Mouse (Mus musculus) forebrain, embryonic 11.5 days (tissue): ENCODE measurements at regions not wholly inside any gene's neighbourhood (a gene's known extent, or its start where the extent isn't known, plus 50 kb on each side); places are given as distances from the start of the nearest gene placed in this dataset.

Experiments used
- ATAC-seq: fragments of 200-750 bp; cut with Nextera tagmentation; replicated peaks from 2 replicates; pipeline ENCODE4 v1.8.0; 2017; ENCODE audit warnings: moderate TSS enrichment; ENCODE audit not compliant: low FRiP score
- DNase-seq: peaks from one replicate; pipeline ENCODE4 v3.0.0-alpha.2; 2017; ENCODE audit warnings: low spot score
- H3K27ac ChIP-seq: fragments of 300-500 bp; sonication (generic); 2 replicates; pipeline ENCODE4 v1.5.1; 2014; ENCODE audit warnings: low read depth, low read length
- H3K27me3 ChIP-seq: fragments of 300-500 bp; sonication (generic); 2 replicates; pipeline ENCODE4 v1.6.1; 2014; ENCODE audit warnings: mild to moderate bottlenecking, low read length, mixed read lengths; ENCODE audit not compliant: control insufficient read depth, insufficient read depth
- H3K36me3 ChIP-seq: fragments of 300-500 bp; sonication (generic); 2 replicates; pipeline ENCODE4 v1.6.1; 2014; ENCODE audit warnings: mild to moderate bottlenecking, low read length, moderate library complexity, mixed read lengths; ENCODE audit not compliant: control insufficient read depth, insufficient read depth
- H3K4me1 ChIP-seq: fragments of 300-500 bp; sonication (generic); replicated peaks from 2 replicates; pipeline ENCODE4 v1.6.1; 2014; ENCODE audit warnings: low read length, mixed read lengths; ENCODE audit not compliant: control insufficient read depth, insufficient read depth
- H3K4me2 ChIP-seq: fragments of 300-500 bp; sonication (generic); 2 replicates; pipeline ENCODE4 v1.6.1; 2014; ENCODE audit warnings: low read depth, mild to moderate bottlenecking, low read length, moderate library complexity, mixed read lengths; ENCODE audit not compliant: severe bottlenecking
- H3K4me3 ChIP-seq: fragments of 300-500 bp; sonication (generic); 2 replicates; pipeline ENCODE4 v1.5.1; 2014; ENCODE audit warnings: low read depth, low read length
- H3K9ac ChIP-seq: fragments of 300-500 bp; sonication (generic); 2 replicates; pipeline ENCODE4 v1.6.1; 2014; ENCODE audit warnings: low read length
- H3K9me3 ChIP-seq: fragments of 300-500 bp; sonication (generic); 2 replicates; pipeline ENCODE4 v1.6.1; 2016; ENCODE audit warnings: low read length, mixed read lengths; ENCODE audit not compliant: control insufficient read depth
- WGBS: fragments of 180-500 bp; shearing (Covaris S2); extraction: QIAGEN DNeasy Blood & Tissue Kit; methylation state at CpG from one replicate; pipeline ENCODE4 v1.1.7; 2014; 5-methylcytosine and 5-hydroxymethylcytosine counted together

GRCm38 (mm10) chr3:58055181-58055580 lies 207.3 kb upstream of the Pfn2 start:
- Histone ChIP-seq H3K27ac (no peak overlapping the region), H3K27me3 (no peaks in the 10 kb centered on the region), H3K4me3 (no peak overlapping the region), H3K4me1 (no peaks in the 10 kb centered on the region; the same call in 1 of the 2 replicates), H3K36me3 (no peaks in the 10 kb centered on the region), H3K9ac (no peak overlapping the region), H3K4me2 (no peak overlapping the region), H3K9me3 (no peaks in the 10 kb centered on the region)
- WGBS: 93% methylated on average over 4 of the region's 4 CpGs
- no peak for DNase-seq
- no peak for ATAC-seq

- Histone ChIP-seq H3K27ac (no peak overlapping the region), H3K36me3 (no peaks in the 10 kb centered on the region), H3K4me2 (no peak overlapping the region), H3K4me3 (no peak overlapping the region), H3K27me3 (no peaks in the 10 kb centered on the region), H3K9me3 (no peaks in the 10 kb centered on the region), H3K9ac (no peak overlapping the region), H3K4me1 (no peaks in the 10 kb centered on the region; the same call in 1 of the 2 replicates)
- DNase-seq: no peak
- WGBS: 87% methylated on average over 10 of the region's 10 CpGs
- ATAC-seq: no peak
Observed at GRCm38 (mm10) chr3:58056191-58057063, 208.5 kb upstream of the Pfn2 start.

GRCm38 (mm10) chr3:58057064-58057396 lies 209.2 kb upstream of the Pfn2 start:
- Histone ChIP-seq H3K36me3 (no peaks in the 10 kb centered on the region), H3K27ac (no peak overlapping the region), H3K4me3 (no peak overlapping the region), H3K9ac (no peak overlapping the region), H3K4me2 (no peak overlapping the region), H3K9me3 (no peaks in the 10 kb centered on the region), H3K27me3 (no peaks in the 10 kb centered on the region), H3K4me1 (no peaks in the 10 kb centered on the region; the same call in 1 of the 2 replicates)
- no peak for ATAC-seq
- 87% methylated on average over 2 of the region's 2 CpGs for WGBS
- DNase-seq: no peak

GRCm38 (mm10) chr3:58058134-58058533 lies 210.3 kb upstream of the Pfn2 start:
- no peak overlapping the region for H3K27ac ChIP-seq
- H3K9me3 ChIP-seq: no peaks in the 10 kb centered on the region
- no peaks in the 10 kb centered on the region for H3K36me3 ChIP-seq
- WGBS: 33% methylated on average over 10 of the region's 10 CpGs
- H3K4me2 ChIP-seq: no peak overlapping the region
- ATAC-seq (peak; percentile 61; the same call in 1 of the 2 replicates), DNase-seq (peak; percentile 55)
- no peak overlapping the region for H3K4me3 ChIP-seq
- no peaks in the 10 kb centered on the region for H3K27me3 ChIP-seq
- H3K9ac ChIP-seq: no peak overlapping the region; the same call in 1 of the 2 replicates
- H3K4me1 ChIP-seq: no peaks in the 10 kb centered on the region; the same call in 1 of the 2 replicates

GRCm38 (mm10) chr3:58063852-58064549 lies 216.1 kb upstream of the Pfn2 start:
- DNase-seq (no peak), ATAC-seq (no peak)
- no peaks in the 10 kb centered on the region for H3K27me3 ChIP-seq
- H3K9ac ChIP-seq: no peak overlapping the region
- no peaks in the 10 kb centered on the region for H3K36me3 ChIP-seq
- no peak overlapping the region for H3K4me3 ChIP-seq
- no peak overlapping the region for H3K27ac ChIP-seq
- H3K4me1 ChIP-seq: no peaks in the 10 kb centered on the region
- no peaks in the 10 kb centered on the region for H3K9me3 ChIP-seq
- no peak overlapping the region for H3K4me2 ChIP-seq
- 91% methylated on average over 7 of the region's 7 CpGs for WGBS

GRCm38 (mm10) chr3:58071574-58071973 lies 223.7 kb upstream of the Pfn2 start:
- H3K9ac ChIP-seq: no peak overlapping the region
- no peak overlapping the region for H3K27ac ChIP-seq
- no peak overlapping the region for H3K4me2 ChIP-seq
- H3K27me3 ChIP-seq: no peaks in the 10 kb centered on the region
- DNase-seq (no peak), ATAC-seq (no peak)
- H3K4me3 ChIP-seq: no peak overlapping the region
- H3K9me3 ChIP-seq: no peaks in the 10 kb centered on the region
- no peaks in the 10 kb centered on the region for H3K36me3 ChIP-seq
- H3K4me1 ChIP-seq: no peaks in the 10 kb centered on the region; the same call in 1 of the 2 replicates
- WGBS: 71% methylated on average over 3 of the region's 3 CpGs

- Histone ChIP-seq H3K9me3 (no peaks in the 10 kb centered on the region), H3K36me3 (no peaks in the 10 kb centered on the region), H3K27me3 (no peaks in the 10 kb centered on the region), H3K9ac (no peak overlapping the region; the same call in 1 of the 2 replicates), H3K4me2 (no peak overlapping the region), H3K4me3 (no peak overlapping the region), H3K4me1 (no peaks in the 10 kb centered on the region; the same call in 1 of the 2 replicates), H3K27ac (no peak overlapping the region)
- DNase-seq (no peak), ATAC-seq (peak; percentile 79)
- 39% methylated on average over 5 of the region's 5 CpGs for WGBS
Observed at GRCm38 (mm10) chr3:58072230-58072839, 224.5 kb upstream of the Pfn2 start.

- Histone ChIP-seq H3K36me3 (no peaks in the 10 kb centered on the region), H3K9me3 (no peaks in the 10 kb centered on the region), H3K27ac (no peak overlapping the region), H3K9ac (no peak overlapping the region), H3K4me2 (no peak overlapping the region), H3K4me3 (no peak overlapping the region), H3K4me1 (no peaks in the 10 kb centered on the region), H3K27me3 (no peaks in the 10 kb centered on the region)
- WGBS: 84% methylated on average over 24 of the region's 24 CpGs
- no peak for ATAC-seq
- DNase-seq: no peak
Observed at GRCm38 (mm10) chr3:58089344-58090139, 241.7 kb upstream of the Pfn2 start.
